Mouse (Mus musculus): ENCODE measurements around the gene Vstm2a.

The Vstm2a gene

DNA sequence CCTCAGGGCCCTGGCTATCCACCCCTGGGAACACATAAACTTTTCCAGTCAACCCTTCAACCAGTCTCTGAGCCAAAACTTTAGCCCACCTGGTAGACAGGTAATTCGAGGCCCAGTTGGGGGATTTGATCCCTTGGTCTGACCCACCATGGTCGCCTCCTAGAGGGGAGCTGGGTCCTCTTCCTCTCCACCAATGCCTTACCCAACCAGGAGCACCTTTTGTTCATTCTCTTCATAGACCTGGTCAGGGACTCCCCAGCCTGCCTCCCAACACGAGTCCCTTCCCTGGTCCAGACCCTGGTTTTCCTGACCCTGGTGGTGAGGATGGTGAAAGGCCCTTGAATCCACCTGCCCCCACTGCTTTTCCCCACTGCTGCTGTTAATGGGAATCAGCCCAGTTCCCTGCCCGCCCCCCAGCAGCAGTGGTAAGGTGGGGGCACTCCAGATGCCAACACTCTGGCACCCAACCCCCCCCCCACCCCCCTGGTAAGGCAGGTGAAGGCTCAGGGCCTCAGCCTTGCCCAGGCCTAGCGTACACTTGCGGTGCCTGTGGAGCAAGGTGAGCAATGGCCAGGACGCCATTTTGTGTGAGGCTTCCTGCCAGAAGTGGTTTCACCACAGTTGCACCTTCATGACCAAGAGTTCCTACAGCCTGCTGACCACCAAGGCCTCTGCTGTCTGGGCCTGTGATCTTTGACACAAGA, 182.2 kb downstream of the Vstm2a start:
- DNase-seq (ENCODE audit: low read depth, low spot score), result no peak
